Mouse (Mus musculus): ENCODE measurements around the gene Igsf8. TPM values are rescaled to one million over a fixed set of nuclear protein-coding genes. Genes with fewer than 3 reads are reported as not detected.

Gene Igsf8
- polyA plus RNA-seq, 1 experiment from 2014 or later = 45.9 TPM

GRCm38 (mm10) chr1:172305153-172305552 is 43.7 kb downstream of the Igsf8 start:
- no peaks in the 10 kb centered on the region for H3K9me3 ChIP-seq
- no peak overlapping the region for H3K9ac ChIP-seq (replicated peaks)
- no peak for ATAC-seq (ENCODE audit: insufficient number of reproducible peaks, insufficient read depth, low FRiP score, low TSS enrichment, low read depth)
- H3K4me2 ChIP-seq = no peak overlapping the region
- no peak overlapping the region for H3K27ac ChIP-seq
- no peaks in the 10 kb centered on the region for H3K36me3 ChIP-seq
- H3K4me1 ChIP-seq (replicated peaks) = peaks cover 56% of the 10 kb centered on the region
- no peak overlapping the region for H3K4me3 ChIP-seq (replicated peaks)
- WGBS = 85% methylated on average over 2 of the region's 2 CpGs
- no peaks in the 10 kb centered on the region for H3K27me3 ChIP-seq

- H3K36me3 ChIP-seq = no peaks in the 10 kb centered on the region
- no peak overlapping the region for H3K4me2 ChIP-seq
- no peaks in the 10 kb centered on the region for H3K27me3 ChIP-seq
- no peaks in the 10 kb centered on the region for H3K9me3 ChIP-seq
- no peak overlapping the region for H3K4me3 ChIP-seq (replicated peaks)
- H3K9ac ChIP-seq (replicated peaks) = no peak overlapping the region
- no peak overlapping the region for H3K27ac ChIP-seq
- no peak for ATAC-seq (ENCODE audit: insufficient number of reproducible peaks, insufficient read depth, low FRiP score, low TSS enrichment, low read depth)
- WGBS = 74% methylated on average over 3 of the region's 3 CpGs
- peaks cover 56% of the 10 kb centered on the region for H3K4me1 ChIP-seq (replicated peaks)
Observed at GRCm38 (mm10) chr1:172305635-172306034, 44.2 kb downstream of the Igsf8 start.

- no peaks in the 10 kb centered on the region for H3K9me3 ChIP-seq
- H3K4me3 ChIP-seq (replicated peaks) = no peak overlapping the region
- no peaks in the 10 kb centered on the region for H3K36me3 ChIP-seq
- ATAC-seq (ENCODE audit: insufficient number of reproducible peaks, insufficient read depth, low FRiP score, low TSS enrichment, low read depth) = no peak
- H3K4me2 ChIP-seq = no peak overlapping the region
- no peak overlapping the region for H3K9ac ChIP-seq (replicated peaks)
- no peak overlapping the region for H3K27ac ChIP-seq
- peaks cover 54% of the 10 kb centered on the region for H3K4me1 ChIP-seq (replicated peaks)
- no peaks in the 10 kb centered on the region for H3K27me3 ChIP-seq
- WGBS = 75% methylated on average over 4 of the region's 4 CpGs
Observed at GRCm38 (mm10) chr1:172306196-172306595, 44.8 kb downstream of the Igsf8 start.

GRCm38 (mm10) chr1:172306885-172307284 is 45.4 kb downstream of the Igsf8 start:
- Histone ChIP-seq H3K9me3 (no peaks in the 10 kb centered on the region), H3K4me1 (replicated peaks) (peaks cover 50% of the 10 kb centered on the region), H3K4me2 (no peak overlapping the region), H3K36me3 (no peaks in the 10 kb centered on the region), H3K27me3 (no peaks in the 10 kb centered on the region), H3K4me3 (replicated peaks) (no peak overlapping the region), H3K9ac (replicated peaks) (no peak overlapping the region), H3K27ac (peak overlapping the region; percentile 79)
- no peak for ATAC-seq (ENCODE audit: insufficient number of reproducible peaks, insufficient read depth, low FRiP score, low TSS enrichment, low read depth)
- 82% methylated on average over 6 of the region's 6 CpGs for WGBS

- peaks cover 44% of the 10 kb centered on the region for H3K4me1 ChIP-seq (replicated peaks)
- no peaks in the 10 kb centered on the region for H3K9me3 ChIP-seq
- H3K4me2 ChIP-seq = no peak overlapping the region
- H3K27me3 ChIP-seq = no peaks in the 10 kb centered on the region
- H3K9ac ChIP-seq (replicated peaks) = no peak overlapping the region
- peak overlapping the region; percentile 79 for H3K27ac ChIP-seq
- no peak overlapping the region for H3K4me3 ChIP-seq (replicated peaks)
- no peaks in the 10 kb centered on the region for H3K36me3 ChIP-seq
- ATAC-seq (ENCODE audit: insufficient number of reproducible peaks, insufficient read depth, low FRiP score, low TSS enrichment, low read depth) = no peak
- WGBS = 41% methylated on average over 10 of the region's 10 CpGs
Observed at GRCm38 (mm10) chr1:172307936-172308335, 46.5 kb downstream of the Igsf8 start.

GRCm38 (mm10) chr1:172308409-172308808 is 47.0 kb downstream of the Igsf8 start:
- no peaks in the 10 kb centered on the region for H3K27me3 ChIP-seq
- 67% methylated on average over 1 of the region's 1 CpGs for WGBS
- no peak overlapping the region for H3K4me2 ChIP-seq
- H3K4me1 ChIP-seq (replicated peaks) = peaks cover 44% of the 10 kb centered on the region
- no peaks in the 10 kb centered on the region for H3K9me3 ChIP-seq
- H3K9ac ChIP-seq (replicated peaks) = no peak overlapping the region
- no peak overlapping the region for H3K4me3 ChIP-seq (replicated peaks)
- peak overlapping the region; percentile 79 for H3K27ac ChIP-seq
- no peak for ATAC-seq (ENCODE audit: insufficient number of reproducible peaks, insufficient read depth, low FRiP score, low TSS enrichment, low read depth)
- H3K36me3 ChIP-seq = no peaks in the 10 kb centered on the region

- H3K4me1 ChIP-seq (replicated peaks) = peaks cover 48% of the 10 kb centered on the region
- H3K9ac ChIP-seq (replicated peaks) = 0 out of 2 replicates have a peak overlapping the region, but pooled peaks have one; percentile 34
- no peaks in the 10 kb centered on the region for H3K9me3 ChIP-seq
- H3K4me3 ChIP-seq (replicated peaks) = peak overlapping the region; percentile 27
- no peaks in the 10 kb centered on the region for H3K36me3 ChIP-seq
- H3K4me2 ChIP-seq = peak overlapping the region; percentile 59
- peak; percentile 73 for ATAC-seq (ENCODE audit: insufficient number of reproducible peaks, insufficient read depth, low FRiP score, low TSS enrichment, low read depth)
- 3% methylated on average over 14 of the region's 14 CpGs for WGBS
- peak overlapping the region; percentile 90 for H3K27ac ChIP-seq
- H3K27me3 ChIP-seq = no peaks in the 10 kb centered on the region
Observed at GRCm38 (mm10) chr1:172309699-172310398, 48.4 kb downstream of the Igsf8 start.

- Histone ChIP-seq H3K36me3 (peaks cover 5% of the 10 kb centered on the region; the same call in 1 of the 2 replicates), H3K9me3 (no peaks in the 10 kb centered on the region), H3K4me1 (replicated peaks) (peaks cover 48% of the 10 kb centered on the region), H3K4me2 (peak overlapping the region; percentile 89), H3K27me3 (no peaks in the 10 kb centered on the region), H3K4me3 (replicated peaks) (peak overlapping the region; percentile 77), H3K9ac (replicated peaks) (peak overlapping the region; percentile 81), H3K27ac (peak overlapping the region; percentile 90)
- WGBS = 3% methylated on average over 23 of the region's 23 CpGs
- ATAC-seq (ENCODE audit: insufficient number of reproducible peaks, insufficient read depth, low FRiP score, low TSS enrichment, low read depth) = no peak
Observed at GRCm38 (mm10) chr1:172311248-172311906, 49.9 kb downstream of the Igsf8 start.

GRCm38 (mm10) chr1:172311921-172312767 is 50.7 kb downstream of the Igsf8 start:
- peak overlapping the region; percentile 81 for H3K9ac ChIP-seq (replicated peaks)
- H3K27me3 ChIP-seq = no peaks in the 10 kb centered on the region
- peak overlapping the region; percentile 89 for H3K4me2 ChIP-seq
- WGBS = under 1% methylated on average over 35 of the region's 55 CpGs
- peaks cover 7% of the 10 kb centered on the region; the same call in 1 of the 2 replicates for H3K36me3 ChIP-seq
- peak overlapping the region; percentile 90 for H3K27ac ChIP-seq
- ATAC-seq (ENCODE audit: insufficient number of reproducible peaks, insufficient read depth, low FRiP score, low TSS enrichment, low read depth) = peak; percentile 53
- no peaks in the 10 kb centered on the region for H3K9me3 ChIP-seq
- H3K4me1 ChIP-seq (replicated peaks) = peaks cover 50% of the 10 kb centered on the region
- H3K4me3 ChIP-seq (replicated peaks) = peak overlapping the region; percentile 77

- Histone ChIP-seq H3K9ac (replicated peaks) (peak overlapping the region; percentile 81), H3K4me2 (peak overlapping the region; percentile 89), H3K27ac (no peak overlapping the region), H3K27me3 (no peaks in the 10 kb centered on the region), H3K4me3 (replicated peaks) (peak overlapping the region; percentile 77), H3K9me3 (no peaks in the 10 kb centered on the region), H3K36me3 (peaks cover 14% of the 10 kb centered on the region), H3K4me1 (replicated peaks) (peaks cover 53% of the 10 kb centered on the region)
- WGBS = 17% methylated on average over 16 of the region's 16 CpGs
- ATAC-seq (ENCODE audit: insufficient number of reproducible peaks, insufficient read depth, low FRiP score, low TSS enrichment, low read depth) = no peak
Observed at GRCm38 (mm10) chr1:172312768-172313561, 51.5 kb downstream of the Igsf8 start.
